Mouse (Mus musculus) left cerebral cortex, postnatal 10 days (tissue): ENCODE results near the gene Sec14l5. TPM values are rescaled to one million over a fixed set of nuclear protein-coding genes. Genes with fewer than 3 reads are reported as not detected.

ENCODE experiments used
- microRNA-seq: library from miRNA; unstranded; fragments of <30 nt; microRNA quantifications from one replicate; pipeline ENCODE4 v1.2.0, GENCODE M21; 2022
- total RNA-seq, 2 experiments: library from RNA; stranded (reverse); gene quantifications; 2 replicates each; pipeline ENCODE4 v1.2.3; 2021

Gene Sec14l5
- total RNA-seq, 2 experiments from 2014 or later: 0.18 to 0.49 TPM

Small RNA genes lying within 50 kb of the gene (microRNA-seq; reads per million reads assigned to microRNA genes)
- not detected for gene Gm23689
- gene Gm26095: not detected
- gene Mir6364: not detected

Other genes with a start within 250 kb of the Sec14l5 start
- 10 to 100 TPM; 69.3 to 73.0 TPM for gene Nudt16l1, start 208.3 kb upstream of the Sec14l5 start, total RNA-seq
- 10 to 100 TPM; 47.3 to 51.6 TPM for gene Anks3, start 182.9 kb upstream of the Sec14l5 start, total RNA-seq
- not detected for gene Sept12, start 149.3 kb upstream of the Sec14l5 start, total RNA-seq
- not detected for gene Smim22, start 139.8 kb upstream of the Sec14l5 start, total RNA-seq
- 100 to 1,000 TPM; 150 to 160 TPM for gene Rogdi, start 133.6 kb upstream of the Sec14l5 start, total RNA-seq
- gene Glyr1, start 97.2 kb upstream of the Sec14l5 start, total RNA-seq: 100 to 1,000 TPM; 156 to 160 TPM
- gene Ubn1, start 97.1 kb upstream of the Sec14l5 start, total RNA-seq: 10 to 100 TPM; 38.1 to 38.9 TPM
- under 1 TPM; 0.21 to 0.36 TPM for gene Ppl, start 14.7 kb upstream of the Sec14l5 start, total RNA-seq
- gene Nagpa, start 56.9 kb downstream of the Sec14l5 start, total RNA-seq: 10 to 100 TPM in 1 of 2 experiments, 1 to 10 TPM in 1; 7.4 to 10.1 TPM
- 10 to 100 TPM; 11.0 to 12.5 TPM for gene AU021092, start 75.2 kb downstream of the Sec14l5 start, total RNA-seq
- 10 to 100 TPM; 29.7 to 31.9 TPM for gene Alg1, start 86.5 kb downstream of the Sec14l5 start, total RNA-seq
- gene Eef2kmt, start 108.9 kb downstream of the Sec14l5 start, total RNA-seq: 1 to 10 TPM; 2.6 to 4.2 TPM